Mouse (Mus musculus) megakaryocyte, embryonic 14.5 days (primary cell): ENCODE results near the gene Tgfbrap1.

Source experiments
- FLI1 ChIP-seq: IDR thresholded peaks from 2 replicates; pipeline ENCODE4 v1.6.1; 2012; ENCODE audit warnings: low read length, inconsistent platforms, mixed read lengths
- GATA1 ChIP-seq: IDR thresholded peaks from 3 replicates; pipeline ENCODE4 v1.6.1; 2012; ENCODE audit warnings: mixed read lengths, low read length, inconsistent platforms, borderline replicate concordance

DNA sequence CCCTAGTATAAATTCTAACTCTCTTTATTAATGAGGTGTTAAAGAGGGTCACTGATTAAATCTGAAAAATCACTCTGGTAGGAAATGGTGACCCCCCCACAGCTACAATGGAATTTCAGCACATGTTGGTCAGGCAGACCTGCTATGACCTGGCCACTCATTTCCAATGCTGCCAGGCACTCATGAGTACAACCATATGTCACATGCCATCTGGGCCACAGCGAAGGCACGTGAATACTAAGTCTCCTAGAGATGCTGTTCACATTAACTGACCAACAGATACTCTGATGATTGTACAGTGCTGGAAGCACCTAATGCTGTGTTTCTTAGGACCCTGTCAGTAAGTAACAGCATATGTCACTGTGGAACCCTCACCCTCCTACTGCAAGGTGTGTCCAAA is 23.6 kb downstream of the Tgfbrap1 start:
- no peak for TF ChIP-seq GATA1
- TF ChIP-seq FLI1, result no peak
